Mouse (Mus musculus): ENCODE data around the gene Cdh4. TPM values are rescaled to one million over a fixed set of nuclear protein-coding genes. Genes with fewer than 3 reads are reported as not detected.

The Cdh4 gene
- polyA plus RNA-seq, 1 experiment from 2014 or later, result 42.8 TPM

- peaks cover 4% of the 10 kb centered on the region; the same call in 1 of the 2 replicates for H3K4me1 ChIP-seq (ENCODE audit: control insufficient read depth, insufficient read depth, low read length)
- no peak overlapping the region for H3K27ac ChIP-seq (replicated peaks; ENCODE audit: low read depth, low read length)
- H3K4me2 ChIP-seq (ENCODE audit: low read length), result no peak overlapping the region
- H3K36me3 ChIP-seq (ENCODE audit: control insufficient read depth, insufficient read depth, low read length), result no peaks in the 10 kb centered on the region
- no peak overlapping the region for H3K4me3 ChIP-seq (replicated peaks; ENCODE audit: low read depth, low read length)
- no peak overlapping the region for H3K9ac ChIP-seq (replicated peaks; ENCODE audit: low read length)
- ATAC-seq (ENCODE audit: low FRiP score, low TSS enrichment) (no peak), DNase-seq (no peak)
- 85% methylated on average over 1 of the region's 1 CpGs for WGBS
- H3K27me3 ChIP-seq (ENCODE audit: control insufficient read depth, insufficient read depth, low read length), result no peaks in the 10 kb centered on the region
- H3K9me3 ChIP-seq (ENCODE audit: control insufficient read depth, low read length), result no peaks in the 10 kb centered on the region
Observed at GRCm38 (mm10) chr2:179599886-179600285, 157.7 kb downstream of the Cdh4 start.

GRCm38 (mm10) chr2:179600347-179600746 lies 158.1 kb downstream of the Cdh4 start:
- Histone ChIP-seq H3K9me3 (ENCODE audit: control insufficient read depth, low read length) (no peaks in the 10 kb centered on the region), H3K4me1 (ENCODE audit: control insufficient read depth, insufficient read depth, low read length) (peaks cover 4% of the 10 kb centered on the region; the same call in 1 of the 2 replicates), H3K36me3 (ENCODE audit: control insufficient read depth, insufficient read depth, low read length) (no peaks in the 10 kb centered on the region), H3K9ac (replicated peaks; ENCODE audit: low read length) (no peak overlapping the region), H3K27me3 (ENCODE audit: control insufficient read depth, insufficient read depth, low read length) (no peaks in the 10 kb centered on the region), H3K27ac (replicated peaks; ENCODE audit: low read depth, low read length) (no peak overlapping the region), H3K4me2 (ENCODE audit: low read length) (no peak overlapping the region), H3K4me3 (replicated peaks; ENCODE audit: low read depth, low read length) (no peak overlapping the region)
- ATAC-seq (ENCODE audit: low FRiP score, low TSS enrichment), result no peak; the same call in 1 of the 2 replicates
- no peak for DNase-seq
- WGBS, result 89% methylated on average over 2 of the region's 2 CpGs

GRCm38 (mm10) chr2:179601167-179601566 lies 158.9 kb downstream of the Cdh4 start:
- no peaks in the 10 kb centered on the region for H3K36me3 ChIP-seq (ENCODE audit: control insufficient read depth, insufficient read depth, low read length)
- 80% methylated on average over 9 of the region's 9 CpGs for WGBS
- ATAC-seq (ENCODE audit: low FRiP score, low TSS enrichment), result no peak

GRCm38 (mm10) chr2:179604746-179605145 lies 162.5 kb downstream of the Cdh4 start:
- no peak overlapping the region for H3K4me2 ChIP-seq (ENCODE audit: low read length)
- H3K4me3 ChIP-seq (replicated peaks; ENCODE audit: low read depth, low read length), result no peak overlapping the region
- H3K4me1 ChIP-seq (ENCODE audit: control insufficient read depth, insufficient read depth, low read length), result no peaks in the 10 kb centered on the region
- 87% methylated on average over 3 of the region's 3 CpGs for WGBS
- ATAC-seq (ENCODE audit: low FRiP score, low TSS enrichment) (no peak), DNase-seq (no peak)
- H3K27ac ChIP-seq (replicated peaks; ENCODE audit: low read depth, low read length), result no peak overlapping the region
- H3K27me3 ChIP-seq (ENCODE audit: control insufficient read depth, insufficient read depth, low read length), result no peaks in the 10 kb centered on the region
- no peak overlapping the region for H3K9ac ChIP-seq (replicated peaks; ENCODE audit: low read length)
- H3K36me3 ChIP-seq (ENCODE audit: control insufficient read depth, insufficient read depth, low read length), result no peaks in the 10 kb centered on the region
- H3K9me3 ChIP-seq (ENCODE audit: control insufficient read depth, low read length), result no peaks in the 10 kb centered on the region

More at GRCm38 (mm10) chr2:179601167-179601566, 158.9 kb downstream of the Cdh4 start:
- Histone ChIP-seq H3K4me1 (ENCODE audit: control insufficient read depth, insufficient read depth, low read length) (peaks cover 4% of the 10 kb centered on the region; the same call in 1 of the 2 replicates), H3K9ac (replicated peaks; ENCODE audit: low read length) (no peak overlapping the region), H3K27me3 (ENCODE audit: control insufficient read depth, insufficient read depth, low read length) (no peaks in the 10 kb centered on the region), H3K4me2 (ENCODE audit: low read length) (no peak overlapping the region), H3K27ac (replicated peaks; ENCODE audit: low read depth, low read length) (no peak overlapping the region), H3K4me3 (replicated peaks; ENCODE audit: low read depth, low read length) (no peak overlapping the region), H3K9me3 (ENCODE audit: control insufficient read depth, low read length) (no peaks in the 10 kb centered on the region)
- DNase-seq, result no peak

- Histone ChIP-seq H3K27me3 (ENCODE audit: control insufficient read depth, insufficient read depth, low read length) (no peaks in the 10 kb centered on the region), H3K4me1 (ENCODE audit: control insufficient read depth, insufficient read depth, low read length) (no peaks in the 10 kb centered on the region), H3K4me3 (replicated peaks; ENCODE audit: low read depth, low read length) (no peak overlapping the region), H3K9me3 (ENCODE audit: control insufficient read depth, low read length) (no peaks in the 10 kb centered on the region), H3K4me2 (ENCODE audit: low read length) (no peak overlapping the region), H3K9ac (replicated peaks; ENCODE audit: low read length) (no peak overlapping the region), H3K36me3 (ENCODE audit: control insufficient read depth, insufficient read depth, low read length) (no peaks in the 10 kb centered on the region), H3K27ac (replicated peaks; ENCODE audit: low read depth, low read length) (no peak overlapping the region)
- no peak for ATAC-seq (ENCODE audit: low FRiP score, low TSS enrichment)
- 82% methylated on average over 10 of the region's 10 CpGs for WGBS
- no peak for DNase-seq
Observed at GRCm38 (mm10) chr2:179605255-179605654, 163.0 kb downstream of the Cdh4 start.

GRCm38 (mm10) chr2:179606341-179606740 lies 164.1 kb downstream of the Cdh4 start:
- Histone ChIP-seq H3K4me2 (ENCODE audit: low read length) (no peak overlapping the region), H3K36me3 (ENCODE audit: control insufficient read depth, insufficient read depth, low read length) (no peaks in the 10 kb centered on the region), H3K4me1 (ENCODE audit: control insufficient read depth, insufficient read depth, low read length) (no peaks in the 10 kb centered on the region), H3K9me3 (ENCODE audit: control insufficient read depth, low read length) (no peaks in the 10 kb centered on the region), H3K27ac (replicated peaks; ENCODE audit: low read depth, low read length) (no peak overlapping the region), H3K4me3 (replicated peaks; ENCODE audit: low read depth, low read length) (no peak overlapping the region), H3K9ac (replicated peaks; ENCODE audit: low read length) (no peak overlapping the region), H3K27me3 (ENCODE audit: control insufficient read depth, insufficient read depth, low read length) (no peaks in the 10 kb centered on the region)
- 98% methylated on average over 2 of the region's 2 CpGs for WGBS
- ATAC-seq (ENCODE audit: low FRiP score, low TSS enrichment) (no peak), DNase-seq (no peak)

- Histone ChIP-seq H3K4me2 (ENCODE audit: low read length) (no peak overlapping the region), H3K9ac (replicated peaks; ENCODE audit: low read length) (no peak overlapping the region), H3K27ac (replicated peaks; ENCODE audit: low read depth, low read length) (no peak overlapping the region), H3K4me3 (replicated peaks; ENCODE audit: low read depth, low read length) (no peak overlapping the region), H3K36me3 (ENCODE audit: control insufficient read depth, insufficient read depth, low read length) (no peaks in the 10 kb centered on the region), H3K9me3 (ENCODE audit: control insufficient read depth, low read length) (peaks cover 3% of the 10 kb centered on the region; the same call in 1 of the 2 replicates), H3K27me3 (ENCODE audit: control insufficient read depth, insufficient read depth, low read length) (no peaks in the 10 kb centered on the region), H3K4me1 (ENCODE audit: control insufficient read depth, insufficient read depth, low read length) (no peaks in the 10 kb centered on the region)
- no peak for ATAC-seq (ENCODE audit: low FRiP score, low TSS enrichment)
- 69% methylated on average over 5 of the region's 5 CpGs for WGBS
- DNase-seq, result no peak
Observed at GRCm38 (mm10) chr2:179615906-179616305, 173.7 kb downstream of the Cdh4 start.

GRCm38 (mm10) chr2:179623643-179624473 lies 181.6 kb downstream of the Cdh4 start:
- Histone ChIP-seq H3K9ac (replicated peaks; ENCODE audit: low read length) (no peak overlapping the region), H3K27me3 (ENCODE audit: control insufficient read depth, insufficient read depth, low read length) (no peaks in the 10 kb centered on the region), H3K4me2 (ENCODE audit: low read length) (no peak overlapping the region), H3K4me1 (ENCODE audit: control insufficient read depth, insufficient read depth, low read length) (no peaks in the 10 kb centered on the region), H3K27ac (replicated peaks; ENCODE audit: low read depth, low read length) (no peak overlapping the region), H3K4me3 (replicated peaks; ENCODE audit: low read depth, low read length) (no peak overlapping the region), H3K36me3 (ENCODE audit: control insufficient read depth, insufficient read depth, low read length) (no peaks in the 10 kb centered on the region), H3K9me3 (ENCODE audit: control insufficient read depth, low read length) (no peaks in the 10 kb centered on the region)
- WGBS, result 67% methylated on average over 17 of the region's 17 CpGs
- ATAC-seq (ENCODE audit: low FRiP score, low TSS enrichment), result no peak
- DNase-seq, result no peak

GRCm38 (mm10) chr2:179627563-179627962 lies 185.3 kb downstream of the Cdh4 start:
- no peaks in the 10 kb centered on the region for H3K9me3 ChIP-seq (ENCODE audit: control insufficient read depth, low read length)
- H3K4me3 ChIP-seq (replicated peaks; ENCODE audit: low read depth, low read length), result no peak overlapping the region
- H3K27ac ChIP-seq (replicated peaks; ENCODE audit: low read depth, low read length), result no peak overlapping the region
- DNase-seq (no peak), ATAC-seq (ENCODE audit: low FRiP score, low TSS enrichment) (no peak)
- no peaks in the 10 kb centered on the region for H3K36me3 ChIP-seq (ENCODE audit: control insufficient read depth, insufficient read depth, low read length)
- H3K9ac ChIP-seq (replicated peaks; ENCODE audit: low read length), result no peak overlapping the region
- WGBS, result 83% methylated on average over 2 of the region's 2 CpGs
- no peak overlapping the region for H3K4me2 ChIP-seq (ENCODE audit: low read length)
- H3K27me3 ChIP-seq (ENCODE audit: control insufficient read depth, insufficient read depth, low read length), result no peaks in the 10 kb centered on the region
- no peaks in the 10 kb centered on the region for H3K4me1 ChIP-seq (ENCODE audit: control insufficient read depth, insufficient read depth, low read length)

All from midbrain, embryonic 14.5 days (tissue).